Mouse (Mus musculus): ENCODE measurements around the gene Adamts20.

DNA sequence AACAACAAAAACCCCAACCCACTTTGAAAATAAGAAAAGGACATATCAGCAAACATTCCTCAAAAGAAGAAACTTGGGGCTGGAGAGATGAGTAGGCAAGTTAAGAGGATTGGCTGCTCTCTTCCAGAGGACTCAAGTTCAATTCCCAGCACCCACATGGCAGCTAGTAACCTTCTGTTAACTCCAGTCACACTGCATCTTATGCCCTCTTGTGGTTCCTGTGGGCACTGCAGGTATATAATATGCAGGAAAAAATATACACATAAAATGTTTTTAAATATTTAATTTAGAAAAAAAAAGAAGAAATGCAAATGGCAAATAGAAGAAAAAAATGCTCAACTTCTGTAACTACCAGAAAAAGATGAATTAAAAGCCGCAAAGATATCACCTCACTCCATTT is 29.2 kb upstream of the Adamts20 start:
- no peak for TF ChIP-seq CTCF (IDR thresholded peaks at IDR 0.05; ENCODE audit: borderline replicate concordance, control insufficient read depth, extremely low read depth, insufficient read depth, low read length, poor library complexity)
- no peak for TF ChIP-seq POLR2A (IDR thresholded peaks at IDR 0.05; ENCODE audit: control insufficient read depth, extremely low read depth, insufficient read depth, low read length, poor library complexity)

Measured in thymus, adult 2 months (tissue).